Mouse (Mus musculus) G1E (cell line): Measurements from ENCODE around the gene Rfc4.

ENCODE experiments used
- CTCF ChIP-seq: IDR thresholded peaks from 2 replicates; pipeline ENCODE4 v1.5.1; 2012; ENCODE audit warnings: low read depth, low read length, inconsistent platforms, mixed read lengths
- GATA1 ChIP-seq: IDR thresholded peaks from 2 replicates; pipeline ENCODE4 v1.6.1; 2012; ENCODE audit warnings: borderline replicate concordance, low read length, inconsistent platforms, mixed read lengths
- GATA2 ChIP-seq: IDR thresholded peaks from 2 replicates; pipeline ENCODE4 v1.6.1; 2012; ENCODE audit warnings: low read depth, low read length, inconsistent platforms, borderline replicate concordance

DNA sequence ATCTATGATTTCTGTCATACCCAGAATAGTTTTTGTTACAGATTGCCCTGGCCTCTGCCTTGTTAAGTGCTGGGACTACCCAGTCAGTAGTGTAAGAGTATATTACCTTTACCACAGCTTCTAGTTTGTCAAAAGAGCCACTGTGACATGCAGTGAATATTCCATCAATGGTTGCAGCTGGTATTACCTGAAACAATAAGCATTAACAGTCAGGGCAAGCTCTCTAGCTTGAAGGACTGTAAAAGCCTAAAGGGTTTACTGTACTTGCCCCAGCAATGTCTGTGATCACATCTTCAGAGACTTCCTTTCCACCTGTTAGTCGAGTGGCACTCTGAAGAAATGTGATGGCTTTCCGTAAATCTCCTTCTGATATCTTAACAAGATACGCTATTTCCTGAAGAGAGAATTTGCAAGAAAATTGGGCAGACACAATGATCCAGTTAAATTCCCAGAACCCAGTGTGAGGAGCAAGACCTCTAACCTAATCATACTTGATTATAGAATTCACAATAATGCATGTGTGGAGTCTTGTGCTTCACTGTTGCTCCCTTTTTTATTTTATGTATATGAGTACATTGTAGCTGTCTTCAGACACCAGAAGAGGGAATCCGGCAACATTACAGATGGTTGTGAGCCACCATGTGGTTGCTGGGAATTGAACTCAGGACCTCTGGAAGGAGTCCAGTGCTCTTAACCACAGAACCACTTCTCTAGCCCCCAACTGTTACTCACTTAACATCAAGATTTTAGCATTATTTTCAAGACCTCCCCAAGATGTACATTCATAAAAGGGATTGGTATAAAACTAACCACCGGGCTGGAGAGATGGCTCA, 13.0 kb downstream of the Rfc4 start:
- TF ChIP-seq CTCF (no peak), GATA1 (no peak), GATA2 (no peak)
